Mouse (Mus musculus): Measurements from ENCODE around the gene Ogg1.

The Ogg1 gene

DNA sequence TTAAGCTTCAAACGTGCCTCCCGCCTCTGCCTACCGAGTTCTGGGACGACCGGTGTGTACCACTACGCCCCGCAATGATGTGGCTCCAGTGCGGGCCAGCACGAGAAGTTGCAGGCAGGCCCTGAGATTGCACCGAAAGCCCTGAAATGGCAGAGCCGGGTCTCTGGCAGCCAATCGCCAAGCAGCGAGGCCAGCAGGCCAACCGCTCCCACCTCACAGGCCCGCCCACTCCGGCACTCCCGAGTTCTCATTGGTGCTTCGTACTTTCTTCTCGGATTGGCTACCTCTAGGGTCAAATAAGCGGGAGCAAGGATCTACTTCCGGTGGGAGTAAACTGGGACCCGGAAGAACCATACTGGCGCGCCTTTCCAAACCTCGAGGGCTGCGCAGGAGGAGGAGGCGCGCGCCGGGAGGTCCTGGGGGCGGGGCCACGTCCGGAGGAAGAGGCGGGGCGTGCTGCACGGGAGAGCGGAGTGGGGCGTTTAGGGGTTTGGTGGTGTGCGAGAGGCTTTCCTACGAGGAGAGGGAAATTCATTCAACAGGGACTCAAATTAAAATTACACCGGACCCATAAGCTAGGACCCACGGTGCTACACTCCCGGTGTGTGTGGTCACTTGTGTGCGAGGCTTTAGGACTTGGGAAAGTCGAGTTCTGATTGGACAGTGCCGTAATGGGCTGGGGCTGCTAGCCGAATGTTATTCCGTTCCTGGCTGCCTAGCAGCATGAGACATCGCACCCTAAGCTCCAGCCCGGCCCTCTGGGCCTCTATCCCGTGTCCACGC, at the start of gene Ogg1:
Gene Ogg1 (plus strand): TSS at position 440 of the 783 bp plus-strand sequence.
- in situ Hi-C loops (cut with MboI, MseI), result no loop called here

DNA sequence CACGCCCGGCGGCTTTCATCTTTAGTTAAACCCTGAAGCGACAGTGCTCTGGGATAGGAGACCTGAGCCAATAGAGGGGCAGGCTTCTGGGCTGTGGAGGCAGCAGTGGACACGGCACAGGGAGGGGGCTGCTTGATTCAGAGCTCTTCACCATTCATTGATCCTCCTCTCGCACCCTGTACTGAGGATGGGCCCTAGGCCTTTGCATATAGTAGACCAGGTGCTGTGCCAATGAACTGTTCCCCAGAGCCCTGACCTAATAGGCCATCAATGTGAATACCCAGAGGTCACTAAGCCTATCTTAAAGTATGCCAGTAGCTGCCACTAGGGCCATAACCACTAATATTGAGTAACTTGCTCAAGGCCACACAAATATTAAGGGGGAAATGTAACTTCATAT, 45.1 kb upstream of the Ogg1 start:
- in situ Hi-C loops (cut with MboI, MseI), result no loop called here

- in situ Hi-C loops (cut with MboI, MseI), result no loop called here
These were observed 44.5 kb upstream of the Ogg1 start, which contains the start of gene Cpne9 for GRCm38 (mm10) chr6:113282101-113282802. Cpne9 (plus strand) TSS chr6:113282307.

DNA sequence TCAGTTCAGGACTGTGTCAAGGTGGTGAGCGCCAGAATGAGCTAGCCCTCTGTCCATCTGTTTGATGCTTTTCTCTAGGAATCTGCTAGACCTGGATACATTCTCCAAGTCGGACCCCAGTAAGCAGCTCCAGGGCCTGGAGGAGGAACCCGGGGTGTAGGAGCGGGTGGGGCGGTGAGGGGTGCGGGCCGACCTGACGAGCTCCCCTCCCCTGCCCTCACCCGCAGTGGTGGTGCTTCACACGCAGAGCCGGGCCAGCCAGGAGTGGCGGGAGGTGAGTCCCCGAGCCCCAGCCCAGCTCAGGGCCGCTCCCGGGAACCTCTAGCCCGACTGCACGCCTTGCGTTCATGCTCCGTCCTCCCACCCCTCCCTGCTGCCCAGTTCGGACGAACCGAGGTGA, 43.8 kb upstream of the Ogg1 start:
- in situ Hi-C loops (cut with MboI, MseI), result no loop called here

DNA sequence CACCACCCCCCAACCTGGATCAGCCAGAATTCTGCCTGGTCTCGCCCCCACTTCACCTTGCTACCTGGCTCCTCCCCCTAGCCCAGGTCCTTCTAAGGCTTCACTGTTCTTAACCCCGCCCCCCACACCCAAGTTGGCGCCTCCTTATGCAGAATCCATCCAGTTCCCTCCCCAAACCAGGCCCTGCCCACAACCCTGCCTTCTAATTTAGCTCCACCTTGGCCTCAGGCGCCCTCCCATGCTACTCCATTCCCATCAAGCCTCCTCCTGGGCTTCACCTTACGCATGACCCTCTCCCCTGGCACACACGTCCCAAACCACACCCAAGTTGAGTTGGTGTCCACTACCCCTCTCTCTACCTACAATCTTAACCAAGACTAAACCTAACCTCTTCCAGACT, 43.3 kb upstream of the Ogg1 start:
- in situ Hi-C loops (cut with MboI, MseI), result no loop called here

DNA sequence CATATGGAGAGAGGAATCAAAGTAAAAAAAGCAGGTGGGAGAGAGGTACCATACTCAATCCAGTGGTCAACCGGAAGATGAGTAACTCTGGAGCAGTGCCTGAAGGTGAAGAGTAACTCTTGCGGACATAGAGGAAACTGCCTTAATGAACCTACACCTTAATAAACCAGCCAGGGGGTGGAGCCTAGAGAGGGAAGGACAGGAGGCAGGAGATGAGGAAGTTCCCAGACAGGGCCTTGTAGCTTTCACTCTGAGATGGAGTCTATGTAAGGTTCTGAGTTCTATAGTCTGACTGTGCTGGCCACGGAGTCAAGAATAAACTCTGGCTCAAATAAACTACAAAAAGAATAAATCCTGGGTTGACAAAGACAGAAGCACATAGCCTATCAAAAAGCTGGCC, 41.8 kb upstream of the Ogg1 start:
- in situ Hi-C loops (cut with MboI, MseI), result no loop called here

GRCm38 (mm10) chr6:113286316-113286715, 40.5 kb upstream of the Ogg1 start:
- in situ Hi-C loops (cut with MboI, MseI), result no loop called here

GRCm38 (mm10) chr6:113287236-113287635, 39.5 kb upstream of the Ogg1 start:
- in situ Hi-C loops (cut with MboI, MseI), result no loop called here

DNA sequence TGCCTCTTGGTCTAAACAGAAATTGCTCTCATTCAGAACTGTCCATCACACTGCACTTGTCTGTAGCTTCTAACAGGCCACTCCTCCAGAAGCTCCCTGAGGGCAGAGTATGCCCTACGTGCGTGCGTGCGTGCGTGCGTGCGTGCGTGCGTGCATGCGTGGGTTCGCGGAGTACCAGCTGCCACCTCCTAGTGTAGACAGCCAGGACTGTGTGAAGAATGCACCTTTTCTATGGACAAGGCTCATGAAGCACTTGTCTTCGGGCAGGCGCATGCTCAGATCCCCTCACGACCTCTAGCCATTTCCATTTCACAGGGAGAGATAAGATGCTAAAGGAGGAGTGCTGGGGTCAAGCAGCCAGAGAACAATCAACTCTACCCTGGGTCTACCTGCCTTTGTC, 37.4 kb upstream of the Ogg1 start:
- in situ Hi-C loops (cut with MboI, MseI), result no loop called here

DNA sequence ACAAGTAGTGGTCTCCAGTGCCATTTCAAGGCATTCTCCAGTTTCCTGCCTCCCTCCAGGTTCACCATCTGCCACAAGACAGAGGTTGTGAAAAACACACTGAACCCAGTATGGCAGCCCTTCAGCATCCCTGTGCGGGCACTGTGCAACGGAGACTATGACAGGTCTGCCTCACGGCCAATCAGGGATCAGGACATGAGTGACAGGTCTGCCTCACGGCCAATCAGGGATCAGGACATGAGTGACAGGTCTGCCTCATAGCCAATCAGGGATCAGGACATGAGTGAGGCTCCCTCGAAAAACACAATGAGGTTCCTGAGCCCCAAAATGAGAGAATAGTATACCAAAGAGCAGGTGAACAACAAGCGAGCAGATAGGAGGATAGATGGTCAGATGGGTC, 36.4 kb upstream of the Ogg1 start:
- in situ Hi-C loops (cut with MboI, MseI), result no loop called here

DNA sequence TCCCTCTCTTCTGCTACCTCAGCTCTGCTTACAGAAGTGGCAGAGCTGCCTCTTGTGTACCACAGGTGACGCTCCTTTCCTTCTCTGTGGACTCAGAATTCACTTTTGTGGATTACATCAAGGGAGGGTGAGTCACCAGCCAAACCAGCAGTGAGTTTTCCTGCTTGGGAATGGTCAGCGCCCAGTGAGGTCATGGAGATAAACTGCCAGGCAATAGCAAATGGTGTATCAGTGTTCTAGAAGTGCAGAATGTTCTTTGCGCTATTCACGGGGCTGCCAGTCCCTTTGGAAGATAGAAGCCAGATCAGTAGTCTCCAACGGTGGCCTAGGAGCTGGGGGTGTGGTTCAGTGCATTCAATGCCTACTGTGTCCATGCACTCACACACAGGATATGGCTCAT, 33.8 kb upstream of the Ogg1 start:
- in situ Hi-C loops (cut with MboI, MseI), result no loop called here

- in situ Hi-C loops (cut with MboI, MseI), result no loop called here
These were observed 30.7 kb upstream of the Ogg1 start for GRCm38 (mm10) chr6:113296046-113296445.

DNA sequence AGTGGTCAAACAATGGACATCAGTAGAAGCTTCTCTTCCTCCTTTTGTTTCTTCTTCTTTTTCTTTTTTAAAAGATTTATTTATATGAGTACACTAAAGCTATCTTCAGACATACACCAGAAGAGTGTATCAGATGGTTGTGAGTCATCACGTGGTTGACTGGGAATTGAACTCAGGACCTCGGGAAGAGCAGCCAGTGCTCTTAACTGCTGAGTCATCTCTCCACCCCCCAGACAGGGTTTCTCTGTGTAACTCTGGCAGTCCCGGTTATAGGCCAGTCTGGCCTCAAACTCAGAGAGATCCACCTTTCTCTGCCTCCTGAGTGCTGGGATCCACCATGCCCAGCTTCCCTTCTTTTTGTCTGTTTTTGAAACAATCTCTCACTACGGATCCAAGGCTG, 30.1 kb upstream of the Ogg1 start:
- in situ Hi-C loops (cut with MboI, MseI), result no loop called here

DNA sequence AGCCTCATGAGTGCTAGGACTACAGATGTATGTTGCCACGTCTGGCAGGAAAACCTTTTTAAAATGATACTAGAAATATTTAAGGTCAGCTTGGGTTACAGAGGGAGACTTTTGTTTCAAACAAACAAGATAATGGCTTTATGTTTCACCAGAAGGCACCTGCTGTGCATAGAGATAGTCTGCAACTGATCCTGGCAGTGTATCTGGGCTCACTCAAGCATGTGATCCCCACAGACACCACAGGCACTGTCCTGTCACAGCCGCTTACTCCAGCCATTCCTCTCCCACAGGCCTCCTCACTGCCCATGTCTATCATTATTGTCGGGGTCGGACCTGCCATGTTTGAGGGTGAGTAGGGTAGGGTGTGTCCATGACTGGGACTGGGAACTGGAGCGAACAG, 25.4 kb upstream of the Ogg1 start:
- in situ Hi-C loops (cut with MboI, MseI), result loop anchor here (10.0 kb wide), 1 partner anchor 257 kb away; the partner anchor contains the start of gene Thumpd3

GRCm38 (mm10) chr6:113302258-113302657, 24.5 kb upstream of the Ogg1 start:
- in situ Hi-C loops (cut with MboI, MseI), result loop anchor here (10.0 kb wide), 1 partner anchor 257 kb away; the partner anchor contains the start of gene Thumpd3

DNA sequence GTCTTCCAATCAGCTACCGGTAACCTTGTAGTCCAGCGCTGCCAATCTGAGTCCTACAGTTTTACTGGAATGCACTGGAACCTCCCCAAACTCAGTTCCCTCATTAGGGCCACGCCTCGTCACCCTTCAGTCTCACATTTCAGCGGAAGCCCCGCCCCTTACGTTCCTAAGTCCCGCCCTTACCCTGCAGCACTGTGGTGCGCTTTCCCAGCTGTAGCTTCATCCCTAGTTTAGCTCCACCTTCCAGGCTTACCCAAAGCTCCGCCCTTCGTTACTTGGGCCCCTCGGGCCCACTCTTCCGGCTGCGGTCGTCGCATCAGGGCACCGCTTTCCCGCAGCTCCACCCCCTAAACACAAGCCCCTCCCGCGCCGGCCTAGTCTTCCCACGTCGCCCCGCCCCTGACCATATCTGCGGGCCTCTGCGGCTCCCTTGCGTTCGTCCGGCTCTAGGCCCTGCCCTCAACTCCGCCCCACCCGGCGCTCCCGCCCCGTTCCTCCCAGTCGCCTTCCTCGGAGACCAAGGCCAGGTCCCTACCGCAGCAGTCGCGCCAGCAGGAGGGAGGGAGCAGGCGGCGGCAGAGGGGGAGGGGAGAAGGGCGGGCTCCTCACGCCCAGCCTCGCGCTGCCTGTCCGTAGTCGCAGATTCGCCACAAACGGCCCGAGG, 20.3 kb upstream of the Ogg1 start:
- in situ Hi-C loops (cut with MboI, MseI), result loop anchor here (10.0 kb wide), 1 partner anchor 262 kb away; the partner anchor contains the start of gene Thumpd3

DNA sequence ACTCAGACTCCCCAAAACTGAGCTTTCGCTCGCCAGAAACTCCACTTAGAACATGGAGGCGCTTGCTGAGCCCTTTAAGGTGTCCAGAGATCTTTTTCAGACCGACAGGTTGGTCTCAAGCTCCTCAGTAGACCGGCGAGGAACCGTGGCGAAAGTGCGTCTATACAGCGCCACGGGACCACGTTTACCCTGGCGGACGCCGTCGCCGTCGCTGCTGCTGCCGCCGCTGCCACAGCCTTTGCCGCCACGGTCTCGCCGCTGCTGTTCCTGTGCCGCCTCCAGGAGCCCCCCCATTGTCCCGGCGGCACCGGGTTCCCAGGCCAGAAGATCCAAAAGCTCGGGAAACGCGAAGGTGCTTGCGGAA, 19.8 kb upstream of the Ogg1 start, which contains the start of gene Brpf1:
Gene Brpf1 (plus strand): TSS at position 152 of the 364 bp plus-strand sequence.
- in situ Hi-C loops (cut with MboI, MseI), result loop anchor here (10.0 kb wide), 1 partner anchor 262 kb away; the partner anchor contains the start of gene Thumpd3

GRCm38 (mm10) chr6:113307481-113308121, 19.2 kb upstream of the Ogg1 start:
- in situ Hi-C loops (cut with MboI, MseI), result loop anchor here (10.0 kb wide), 1 partner anchor 263 kb away; the partner anchor contains the start of gene Thumpd3

DNA sequence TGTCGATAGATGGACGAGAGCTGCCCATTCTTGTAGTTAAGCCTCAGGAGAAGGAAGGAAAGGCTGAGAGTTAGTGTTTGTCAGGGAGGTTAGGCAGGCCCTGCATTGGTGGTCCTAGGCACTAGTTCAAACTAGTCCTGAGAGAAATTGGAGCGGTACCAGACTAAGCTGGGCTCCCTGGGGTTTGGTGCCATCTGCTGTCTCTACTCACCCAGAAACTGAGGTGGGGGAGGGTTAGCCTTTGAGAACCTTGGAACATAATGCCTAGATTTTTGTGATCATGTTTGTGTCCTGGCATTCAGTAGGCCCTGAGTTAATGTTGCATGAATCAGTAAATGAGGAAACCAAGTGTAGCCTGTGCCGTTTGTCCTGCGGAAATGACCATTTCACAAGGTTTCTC, 18.6 kb upstream of the Ogg1 start:
- in situ Hi-C loops (cut with MboI, MseI), result loop anchor here (10.0 kb wide), 1 partner anchor 263 kb away; the partner anchor contains the start of gene Thumpd3

GRCm38 (mm10) chr6:113315972-113316371, 10.8 kb upstream of the Ogg1 start:
- in situ Hi-C loops (cut with MboI, MseI), result loop anchor here (5.0 kb wide), 1 partner anchor 254 kb away; no protein-coding TSS in a partner anchor

DNA sequence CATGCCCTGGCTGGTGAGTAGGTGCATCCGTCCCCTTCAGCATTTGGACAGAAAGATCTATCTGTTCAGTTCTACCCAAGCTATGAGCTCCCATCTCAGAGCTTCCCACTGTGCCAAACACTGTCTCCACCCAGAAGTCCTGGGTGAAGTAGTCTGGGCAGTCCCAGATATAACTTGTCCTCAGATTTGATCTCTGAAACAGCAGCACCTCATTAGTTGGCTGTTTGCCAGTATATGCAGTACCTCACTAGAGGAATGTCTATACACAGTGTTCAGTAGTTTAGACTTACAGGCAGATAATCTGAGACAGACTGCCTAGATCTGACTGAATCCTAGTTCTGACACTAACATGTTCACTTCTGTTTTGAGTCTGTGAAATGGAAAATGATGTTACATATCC, 2.6 kb downstream of the Ogg1 start:
- in situ Hi-C loops (cut with MboI, MseI), result no loop called here

Data from T-helper 1 cell (primary cell).